Mouse (Mus musculus): ENCODE data around the gene Otop2.

DNA sequence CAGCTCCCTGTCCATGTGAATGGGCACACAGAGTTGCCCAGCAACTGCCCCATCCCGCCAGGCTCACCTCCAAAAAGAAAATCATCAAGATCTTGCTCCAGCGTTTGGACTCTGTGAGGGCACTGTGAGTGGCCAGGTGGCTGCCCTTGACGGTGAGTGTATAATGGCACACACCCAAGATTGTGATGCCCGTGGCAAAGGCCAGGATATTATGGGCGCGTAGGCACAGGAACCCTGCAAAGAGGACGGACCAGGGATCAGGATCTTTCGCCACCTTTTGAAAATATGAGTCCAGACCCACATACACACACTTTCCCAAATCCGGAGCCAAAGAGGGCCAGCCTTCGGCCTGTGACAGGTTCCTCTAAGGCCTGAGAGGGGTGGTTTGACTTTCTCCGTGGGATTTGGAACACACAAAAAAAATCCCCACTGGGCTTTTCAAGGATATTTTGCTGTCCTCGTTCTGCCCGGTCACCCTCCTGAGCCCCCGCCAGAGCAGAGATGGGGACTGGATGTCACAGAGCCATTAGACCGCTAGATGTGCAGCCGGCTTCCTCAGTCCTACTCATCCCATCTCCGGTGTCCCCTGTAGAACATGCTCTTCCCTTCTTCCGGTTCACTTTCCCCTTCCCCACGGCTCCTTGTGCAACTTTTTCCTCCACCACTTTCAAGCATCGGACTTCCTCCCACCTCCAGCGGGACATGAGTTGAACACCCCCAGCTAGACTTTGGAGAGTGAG lies 10.3 kb upstream of the Otop2 start:
- TF ChIP-seq CTCF (IDR thresholded peaks at IDR 0.05; ENCODE audit: low read depth): no peak
- no peak for TF ChIP-seq EP300 (IDR thresholded peaks at IDR 0.05; ENCODE audit: low read depth)
